Mouse (Mus musculus) brown adipose tissue, adult 24 weeks (tissue): ENCODE data around the gene Armc9. TPM values are rescaled to one million over a fixed set of nuclear protein-coding genes. Genes with fewer than 3 reads are reported as not detected.

Experiments used
- H3K27ac ChIP-seq: fragments of 200-500 bp; replicated peaks from 2 replicates; pipeline ENCODE4 v1.5.1; 2012; ENCODE audit warnings: low read depth, mild to moderate bottlenecking, low read length
- H3K4me1 ChIP-seq: fragments of 200-500 bp; 2 replicates; pipeline ENCODE4 v1.6.1; 2012; ENCODE audit warnings: low read length, mixed read lengths; ENCODE audit not compliant: control insufficient read depth, insufficient read depth, insufficient read length
- H3K4me3 ChIP-seq: fragments of 200-500 bp; 2 replicates; pipeline ENCODE4 v1.5.1; 2012; ENCODE audit warnings: low read depth, mild to moderate bottlenecking, low read length, moderate library complexity; ENCODE audit not compliant: insufficient read depth
- polyA plus RNA-seq: library from polyadenylated mRNA; stranded (reverse); fragments of >200 nt; gene quantifications from 2 replicates; pipeline ENCODE4 v1.2.4, GENCODE M21; 2012; ENCODE audit not compliant: missing spikeins, insufficient read depth, insufficient read length

Armc9 gene
- polyA plus RNA-seq = 2.2 and 4.4 TPM in 2 replicates

DNA sequence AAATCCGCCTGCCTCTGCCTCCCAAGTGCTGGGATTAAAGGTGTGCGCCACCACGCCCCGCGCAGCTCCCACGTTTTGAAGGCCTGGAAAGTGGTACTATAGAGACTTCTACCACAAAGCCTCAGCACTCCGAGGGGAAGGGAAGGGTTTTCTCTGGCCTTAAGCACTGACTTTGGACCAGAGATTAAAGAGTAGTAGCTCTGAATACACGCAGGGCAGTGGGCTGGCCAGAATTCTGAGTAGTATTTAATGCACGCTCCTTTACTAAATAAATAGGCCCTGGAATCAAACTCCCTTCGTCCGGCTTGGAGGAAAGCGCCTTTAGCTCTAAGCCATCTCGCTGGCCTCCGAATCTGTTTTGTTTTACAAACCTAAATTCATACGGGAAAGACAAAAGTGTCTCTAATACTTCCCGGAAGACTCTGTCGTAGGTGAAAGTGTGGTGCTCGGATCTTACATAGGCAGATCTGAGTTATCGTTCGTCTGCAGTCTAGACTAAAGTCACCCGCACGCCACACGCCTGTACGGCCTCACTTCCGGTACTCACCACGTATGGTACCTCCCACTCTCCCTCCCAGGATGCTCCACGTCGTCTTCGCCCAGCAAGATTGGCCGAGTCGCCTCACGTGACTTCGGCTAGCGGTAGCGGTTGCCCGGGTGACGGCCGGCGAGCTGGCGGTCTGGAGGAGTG is at the start of gene Armc9:
Armc9 (plus strand) TSS at position 648 of the 691 bp plus-strand sequence.
- Histone ChIP-seq H3K4me3 (peak within 1 kb of the TSS; percentile 66), H3K27ac (peak within 1 kb of the TSS; percentile 62), H3K4me1 (no peaks in the 10 kb centered on the region)

DNA sequence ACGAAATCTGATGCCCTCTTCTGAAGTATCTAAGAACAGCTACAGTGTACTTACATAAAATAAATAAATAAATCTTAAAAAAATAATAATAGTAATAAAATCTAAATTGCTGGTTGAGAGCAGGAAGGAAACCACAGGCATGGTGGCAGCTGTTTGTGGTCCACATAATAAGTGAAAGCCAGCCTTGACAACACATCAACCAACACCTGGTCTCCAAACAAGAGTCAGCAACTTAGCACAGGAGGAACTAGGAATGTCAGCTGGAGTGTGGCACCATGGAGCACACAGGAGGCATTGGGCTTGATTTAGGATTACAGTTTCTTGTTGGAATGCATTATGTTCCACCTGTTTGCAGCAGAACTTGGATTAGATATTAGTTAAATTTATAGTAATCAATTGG is 49.5 kb upstream of the Armc9 start:
- no peak overlapping the region for H3K4me3 ChIP-seq

DNA sequence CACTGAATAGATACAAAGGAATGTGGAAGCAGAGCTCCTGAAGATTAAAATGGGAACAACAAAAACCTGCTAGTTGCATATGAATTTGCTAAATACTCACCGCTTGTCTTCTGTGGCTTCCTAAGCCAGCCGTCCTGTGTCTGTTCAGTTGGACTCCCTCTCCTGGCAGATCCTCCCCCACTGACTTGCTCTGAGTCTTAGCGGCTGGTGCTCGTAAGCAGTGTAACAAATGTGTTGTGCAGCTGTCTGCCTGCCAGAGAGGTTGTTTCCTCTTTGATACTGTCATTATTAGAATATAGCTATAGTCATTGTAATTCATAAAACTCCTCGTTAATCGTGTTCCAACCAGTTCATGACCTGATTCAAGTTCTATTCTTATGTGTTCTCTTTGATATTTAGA is 42.8 kb upstream of the Armc9 start, which contains the start of gene Htr2b:
Htr2b (minus strand) TSS at position 192 of the 400 bp plus-strand sequence.
- H3K27ac ChIP-seq = peak within 1 kb of the TSS; percentile 14; the same call in 1 of the 2 replicates
- H3K4me1 ChIP-seq = no peaks in the 10 kb centered on the region
- H3K4me3 ChIP-seq = no peak within 1 kb of the TSS

More for the DNA sequence above, 49.5 kb upstream of the Armc9 start:
- Histone ChIP-seq H3K4me1 (no peaks in the 10 kb centered on the region), H3K27ac (no peak overlapping the region)

DNA sequence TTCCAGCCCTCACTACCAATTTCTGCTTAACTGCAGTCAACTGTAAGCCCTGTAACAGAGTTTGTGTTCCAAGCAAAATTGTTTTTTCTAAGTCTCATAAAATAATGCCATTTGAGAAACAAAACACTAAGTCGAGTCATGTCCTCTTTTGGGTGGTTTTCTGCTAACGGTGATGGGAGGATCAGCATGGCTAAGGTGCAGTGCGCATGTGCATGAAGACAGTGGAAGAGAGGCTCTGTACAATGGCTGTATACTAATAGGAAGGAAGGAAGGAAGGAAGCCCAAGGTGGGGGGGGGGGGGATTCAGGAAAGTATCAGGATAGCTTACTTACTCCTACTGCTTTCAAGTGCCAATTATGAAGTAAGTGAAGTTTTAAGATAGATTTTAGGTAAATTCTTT is 40.4 kb upstream of the Armc9 start:
- H3K4me1 ChIP-seq = no peaks in the 10 kb centered on the region
- no peak overlapping the region for H3K27ac ChIP-seq
- H3K4me3 ChIP-seq = no peak overlapping the region

DNA sequence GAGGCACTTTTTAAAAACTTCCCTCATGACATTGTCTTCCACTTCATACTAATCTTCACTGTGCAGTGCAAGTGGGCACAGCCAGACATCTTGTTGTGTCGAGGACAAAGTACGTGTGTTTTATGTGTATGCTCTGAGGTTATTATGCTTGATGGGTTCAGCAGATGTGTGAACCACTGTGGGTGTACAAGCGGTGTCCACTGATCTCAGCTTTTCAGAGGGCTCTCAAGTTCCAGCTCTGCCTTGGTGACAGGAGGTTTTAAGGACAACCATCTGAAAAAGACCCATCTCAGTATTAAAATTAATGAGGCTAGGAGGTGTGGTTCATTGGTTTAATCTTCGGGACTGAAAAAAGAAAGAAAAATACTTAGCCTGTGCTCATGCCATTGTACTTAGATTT is 35.0 kb upstream of the Armc9 start:
- no peak overlapping the region for H3K27ac ChIP-seq
- no peak overlapping the region for H3K4me3 ChIP-seq
- H3K4me1 ChIP-seq = no peaks in the 10 kb centered on the region

DNA sequence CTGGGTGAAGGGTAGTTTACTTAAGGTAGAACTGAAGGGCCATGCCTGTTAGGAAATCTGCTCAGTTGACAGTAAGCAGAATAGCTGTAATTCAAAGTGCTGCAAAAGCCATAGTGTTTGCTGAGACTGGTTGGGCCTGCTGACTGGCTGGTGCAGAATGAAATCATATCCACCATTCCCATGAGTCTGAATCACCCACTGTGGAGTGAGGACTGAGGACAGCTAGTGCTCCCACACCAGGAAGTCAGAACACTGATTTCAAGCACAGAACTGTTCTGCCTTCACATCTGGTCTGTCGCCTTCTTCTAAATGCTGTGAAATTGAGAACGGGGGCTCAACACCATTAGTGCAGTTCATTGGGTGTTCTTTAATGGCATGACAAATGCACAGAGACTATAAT is 28.5 kb upstream of the Armc9 start:
- no peak overlapping the region for H3K27ac ChIP-seq
- H3K4me1 ChIP-seq = no peaks in the 10 kb centered on the region
- H3K4me3 ChIP-seq = no peak overlapping the region

DNA sequence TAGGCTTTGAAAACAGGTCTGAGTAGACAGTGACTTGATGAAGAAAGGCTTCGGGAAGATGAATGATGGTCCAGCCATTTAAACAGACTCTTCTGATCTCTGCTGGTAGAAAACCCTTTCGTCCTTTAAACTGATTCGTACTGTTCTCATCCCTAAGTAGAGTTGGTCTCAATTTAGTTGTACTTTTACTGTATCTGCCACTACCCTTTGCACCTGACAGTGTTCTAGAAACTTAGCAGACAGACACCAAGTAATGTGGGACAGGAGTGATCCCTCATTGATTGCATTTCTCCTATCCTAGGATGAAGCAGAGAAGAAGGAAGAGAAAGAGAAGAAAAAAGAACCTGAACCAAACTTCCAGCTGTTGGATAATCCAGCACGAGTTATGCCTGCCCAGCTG is 21.2 kb upstream of the Armc9 start, which contains the start of gene Gm21972:
Gm21972 (plus strand) TSS at position 301 of the 400 bp plus-strand sequence.
- Histone ChIP-seq H3K4me1 (no peaks in the 10 kb centered on the region), H3K4me3 (no peak within 1 kb of the TSS), H3K27ac (no peak within 1 kb of the TSS)

DNA sequence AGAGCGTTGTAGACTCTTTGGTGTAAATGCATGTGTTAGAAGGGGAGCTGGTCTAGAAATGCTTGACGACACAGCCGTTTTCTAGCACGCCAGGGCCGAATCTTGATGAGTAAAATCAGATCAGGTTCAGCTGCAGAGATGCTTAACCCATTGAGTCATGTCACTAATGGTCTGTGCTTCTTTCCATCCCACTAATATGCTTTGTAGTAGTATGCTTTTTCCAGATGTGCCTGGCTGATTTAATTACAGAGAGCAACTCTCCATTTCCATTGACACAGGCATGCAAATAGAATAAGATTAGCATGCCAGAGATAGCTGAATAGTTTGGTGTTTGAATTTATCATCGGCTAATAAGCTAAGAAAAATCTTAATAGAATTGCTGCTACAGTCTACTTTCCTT is 19.3 kb upstream of the Armc9 start:
- Histone ChIP-seq H3K4me1 (no peaks in the 10 kb centered on the region), H3K4me3 (no peak overlapping the region), H3K27ac (no peak overlapping the region)

DNA sequence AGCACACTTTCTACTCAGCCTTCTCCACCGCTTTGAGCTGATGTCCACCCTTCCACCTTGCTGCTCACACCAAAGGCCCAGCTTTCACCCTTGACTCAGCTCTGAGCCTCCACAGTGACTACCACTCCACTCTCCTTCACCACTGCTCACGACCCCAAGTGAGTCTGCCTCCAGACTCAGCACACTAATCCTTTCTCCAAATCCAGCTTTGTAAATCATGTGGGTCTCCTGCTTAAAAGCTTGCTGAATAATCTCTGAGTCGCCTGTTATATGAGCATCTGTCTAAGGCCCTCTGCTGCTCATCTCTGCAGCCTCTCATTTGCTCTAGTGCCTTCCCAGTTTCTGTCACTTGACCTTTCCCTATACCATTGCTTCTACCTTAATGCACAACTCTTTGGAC is 13.5 kb upstream of the Armc9 start:
- Histone ChIP-seq H3K4me3 (no peak overlapping the region), H3K4me1 (no peaks in the 10 kb centered on the region), H3K27ac (no peak overlapping the region)

DNA sequence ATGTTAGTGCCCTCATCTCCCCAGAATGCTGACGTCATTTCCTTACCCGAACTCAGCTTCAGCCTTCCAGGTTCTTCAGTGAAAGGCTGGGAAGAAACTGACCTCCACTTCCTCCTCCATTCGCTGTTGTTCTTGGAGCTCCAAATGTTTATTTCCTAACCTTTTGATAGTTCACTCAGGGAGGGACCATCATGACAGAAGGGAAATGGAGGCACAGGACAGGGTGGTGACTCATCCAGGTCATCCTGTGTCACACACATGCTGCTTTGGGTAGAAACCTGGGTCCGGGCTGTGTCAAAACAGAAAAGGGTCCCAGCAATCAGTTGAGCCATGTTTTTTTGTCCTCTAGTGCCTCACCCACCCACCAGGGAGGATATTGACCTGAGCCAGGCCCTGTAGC is 11.4 kb upstream of the Armc9 start:
- Histone ChIP-seq H3K27ac (no peak overlapping the region), H3K4me1 (no peaks in the 10 kb centered on the region), H3K4me3 (no peak overlapping the region)

DNA sequence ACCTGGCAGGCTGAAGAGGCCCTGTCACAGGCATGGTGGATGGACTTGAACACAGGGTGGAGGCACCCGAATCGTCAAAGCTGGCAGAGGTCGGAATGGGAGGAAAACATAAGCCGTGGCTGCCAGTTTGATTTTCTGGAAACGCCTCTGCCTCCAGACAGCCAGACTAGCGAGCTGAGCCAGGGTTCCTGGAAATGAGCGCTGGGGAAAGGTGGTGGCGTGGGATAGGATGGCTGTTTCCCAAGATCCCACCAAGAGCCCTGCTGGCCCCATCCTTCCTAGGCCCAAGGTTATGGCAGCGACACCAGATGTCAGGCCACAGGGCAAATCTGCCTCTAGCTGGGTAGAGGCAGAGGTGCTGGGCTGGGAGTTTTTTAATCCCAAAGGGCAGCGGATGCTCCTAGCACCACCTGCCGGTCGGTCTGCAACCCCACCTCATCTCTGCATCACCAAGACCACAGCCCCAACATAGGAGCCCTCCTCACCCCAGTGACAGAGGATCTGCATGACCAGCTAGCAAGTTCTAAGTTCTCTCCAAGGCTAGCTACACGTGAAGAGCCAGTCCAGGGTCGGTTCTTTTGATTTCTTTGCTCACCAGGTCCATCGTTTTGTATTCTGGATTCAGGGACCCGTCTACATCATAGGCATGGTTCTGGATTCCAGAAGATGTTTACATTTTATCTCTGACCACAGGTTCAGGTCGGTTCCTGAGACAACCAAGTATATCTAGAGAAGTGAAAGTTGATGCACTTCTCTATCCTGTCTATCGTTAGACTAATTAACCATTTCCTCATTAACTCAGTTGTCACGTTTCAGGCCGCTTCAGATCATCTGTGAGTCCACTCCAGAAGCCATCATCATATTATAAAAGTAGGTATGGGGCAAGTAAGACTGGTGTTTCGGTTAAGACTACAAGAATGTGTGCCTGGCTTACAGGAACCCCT is 10.3 kb upstream of the Armc9 start:
- H3K4me3 ChIP-seq = no peak overlapping the region
- no peak overlapping the region for H3K27ac ChIP-seq
- no peaks in the 10 kb centered on the region for H3K4me1 ChIP-seq

DNA sequence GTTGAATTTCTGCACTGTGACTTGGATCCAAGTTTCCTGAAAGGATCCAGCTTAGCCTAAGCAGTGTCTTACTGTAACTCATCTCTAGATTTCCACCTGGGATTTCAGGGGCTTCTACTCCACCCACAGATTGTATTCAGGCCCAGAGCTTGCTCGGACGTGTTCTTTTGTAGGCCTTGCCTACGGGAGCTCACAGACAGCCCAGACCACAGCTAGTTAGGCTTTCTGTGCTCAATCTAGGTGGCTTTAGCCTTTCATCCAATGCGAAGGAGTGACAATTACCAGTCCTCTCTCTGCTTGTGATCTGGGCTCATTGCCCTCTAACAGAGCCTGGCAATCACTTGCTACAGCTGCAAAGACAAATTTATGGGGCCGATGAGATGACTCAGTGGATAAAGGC is 8.3 kb upstream of the Armc9 start:
- Histone ChIP-seq H3K4me1 (no peaks in the 10 kb centered on the region), H3K27ac (no peak overlapping the region), H3K4me3 (no peak overlapping the region)

DNA sequence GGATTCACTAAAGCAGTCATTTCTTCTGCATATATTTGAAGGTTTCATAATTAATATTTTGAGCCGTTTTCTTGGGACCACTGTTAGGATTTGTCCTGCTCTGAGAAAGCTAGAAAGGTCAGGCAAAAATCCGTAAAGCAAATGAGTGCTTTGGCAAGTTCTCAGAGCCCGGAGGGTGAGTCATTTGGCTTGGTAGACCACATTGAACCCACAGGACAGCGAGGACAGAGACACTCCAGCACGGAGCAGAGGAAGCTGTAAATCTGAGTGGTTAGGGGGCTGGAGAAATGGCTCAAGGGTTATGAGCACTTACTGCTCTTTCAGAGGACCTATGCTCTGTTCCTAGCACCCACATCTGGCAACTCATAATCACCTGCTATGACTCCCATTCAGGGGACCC is 7.0 kb upstream of the Armc9 start:
- Histone ChIP-seq H3K4me1 (no peaks in the 10 kb centered on the region), H3K27ac (no peak overlapping the region), H3K4me3 (no peak overlapping the region)

DNA sequence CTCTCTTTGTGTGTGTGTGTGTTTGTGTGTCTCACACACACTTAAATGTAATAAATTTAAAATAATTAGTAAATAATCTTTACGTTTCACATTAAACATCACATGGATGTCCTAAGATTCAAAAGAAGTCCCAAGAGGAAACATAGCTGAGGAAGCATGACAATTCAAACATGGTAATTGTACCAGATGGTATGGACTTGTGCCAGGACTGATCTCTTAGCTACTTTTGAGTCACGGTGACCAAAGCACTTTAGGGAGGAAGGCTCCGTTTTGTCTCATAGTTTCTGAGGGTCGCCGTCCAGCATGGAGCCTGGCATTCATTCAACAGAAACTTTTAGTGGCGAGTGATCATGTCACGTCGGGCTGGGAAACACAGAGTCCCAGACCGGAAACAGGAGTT is 6.4 kb upstream of the Armc9 start:
- no peak overlapping the region for H3K4me3 ChIP-seq
- H3K4me1 ChIP-seq = no peaks in the 10 kb centered on the region
- no peak overlapping the region for H3K27ac ChIP-seq

DNA sequence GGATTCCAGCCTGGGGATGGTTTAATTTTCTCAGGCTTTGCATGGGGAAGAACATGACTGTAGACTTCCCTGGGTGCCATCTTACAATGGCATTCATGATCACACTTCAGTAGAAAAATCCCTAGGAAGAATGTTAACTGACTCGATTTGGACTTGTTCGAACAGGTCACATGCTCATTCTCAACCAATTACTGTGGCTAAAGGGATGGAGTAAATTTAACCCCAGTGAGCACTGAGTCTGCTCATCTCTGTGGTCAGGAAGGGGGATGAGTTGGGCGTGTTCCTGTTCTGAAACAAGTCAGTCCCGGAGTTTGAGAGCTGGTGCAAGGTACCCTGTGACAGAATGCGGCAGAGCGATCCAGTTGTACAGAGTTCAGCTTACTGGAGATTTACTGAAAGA is 3.7 kb upstream of the Armc9 start:
- H3K27ac ChIP-seq = no peak overlapping the region
- H3K4me1 ChIP-seq = no peaks in the 10 kb centered on the region
- H3K4me3 ChIP-seq = no peak overlapping the region
